Mouse (Mus musculus): ENCODE measurements around the gene Wdr74.

GRCm38 (mm10) chr19:8760757-8761156 lies 25.1 kb downstream of the Wdr74 start:
- TF ChIP-seq CTCF (IDR thresholded peaks at IDR 0.05; ENCODE audit: low read depth) (peak; percentile 45), EP300 (IDR thresholded peaks at IDR 0.05; ENCODE audit: low read depth) (no peak)

All from liver, postnatal 0 days (tissue).